Mouse (Mus musculus) embryonic fibroblast, embryonic 13.5 days (primary cell): ENCODE measurements at regions not wholly inside any gene's neighbourhood (a gene's known extent, or its start where the extent isn't known, plus 50 kb on each side); places are given as distances from the start of the nearest gene placed in this dataset.

Experiments
- CTCF ChIP-seq: IDR thresholded peaks from 2 replicates; pipeline ENCODE4 v1.5.1; 2011; ENCODE audit warnings: mild to moderate bottlenecking, control low read depth, low read length, moderate library complexity, borderline replicate concordance; ENCODE audit not compliant: insufficient read depth
- POLR2A ChIP-seq: IDR thresholded peaks from 2 replicates; pipeline ENCODE4 v1.6.1; 2011; ENCODE audit warnings: low read depth, mild to moderate bottlenecking, control low read depth, low read length, moderate library complexity

- no peak for TF ChIP-seq POLR2A
- TF ChIP-seq CTCF = no peak
Observed at GRCm38 (mm10) chr16:86768912-86769311, 585.1 kb upstream of the N6amt1 start.
